Mouse (Mus musculus) stomach, adult 2 months (tissue): ENCODE data around the gene Pon1. TPM values are rescaled to one million over a fixed set of nuclear protein-coding genes. Genes with fewer than 3 reads are reported as not detected.

Source experiments
- polyA plus RNA-seq: library from polyadenylated mRNA; depleted of rRNA; stranded (reverse); fragments of >200 nt; gene quantifications from 2 replicates; pipeline ENCODE4 v1.2.3, GENCODE M21; 2012; rRNA removed

The Pon1 gene
- 0.18 TPM in 1 of 2 replicates, not detected in the other for polyA plus RNA-seq

GRCm38 (mm10) chr6:5193693-5194092 is at the start of gene Pon1:
Pon1 (minus strand) TSS chr6:5193946.

Other genes starting within 250 kb of the Pon1 start
- 1.9 and 3.4 TPM in 2 replicates for gene Pon3, start 62.3 kb upstream of the Pon1 start, polyA plus RNA-seq
- 19.1 and 25.1 TPM in 2 replicates for gene Pon2, start 104.5 kb upstream of the Pon1 start, polyA plus RNA-seq
- gene Asb4, start 189.4 kb upstream of the Pon1 start, polyA plus RNA-seq = 0.24 and 0.25 TPM in 2 replicates